Mouse (Mus musculus): ENCODE data around the gene Lrrc25.
A peak's percentile ranks its signal among the peaks of the same experiment; 100 is the strongest.

Gene Lrrc25

DNA sequence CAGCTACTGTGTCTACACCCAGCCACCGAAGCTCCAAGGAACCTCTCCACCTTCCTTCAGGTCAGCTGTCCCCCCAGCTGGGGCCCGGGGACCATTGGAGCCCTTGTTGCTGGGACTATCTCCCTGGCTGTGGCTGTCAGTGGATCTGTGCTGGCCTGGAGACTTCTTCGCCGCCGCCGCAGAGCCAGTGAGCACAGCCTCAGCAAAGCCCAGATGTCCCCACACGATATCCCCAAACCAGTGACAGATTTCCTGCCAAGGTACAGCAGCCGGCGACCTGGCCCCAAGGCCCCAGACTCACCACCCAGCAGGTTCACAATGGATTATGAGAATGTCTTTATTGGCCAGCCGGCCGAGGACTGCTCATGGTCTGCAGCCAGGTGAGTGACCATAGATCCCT, 2.0 kb downstream of the Lrrc25 start:
- no peak for DNase-seq

DNA sequence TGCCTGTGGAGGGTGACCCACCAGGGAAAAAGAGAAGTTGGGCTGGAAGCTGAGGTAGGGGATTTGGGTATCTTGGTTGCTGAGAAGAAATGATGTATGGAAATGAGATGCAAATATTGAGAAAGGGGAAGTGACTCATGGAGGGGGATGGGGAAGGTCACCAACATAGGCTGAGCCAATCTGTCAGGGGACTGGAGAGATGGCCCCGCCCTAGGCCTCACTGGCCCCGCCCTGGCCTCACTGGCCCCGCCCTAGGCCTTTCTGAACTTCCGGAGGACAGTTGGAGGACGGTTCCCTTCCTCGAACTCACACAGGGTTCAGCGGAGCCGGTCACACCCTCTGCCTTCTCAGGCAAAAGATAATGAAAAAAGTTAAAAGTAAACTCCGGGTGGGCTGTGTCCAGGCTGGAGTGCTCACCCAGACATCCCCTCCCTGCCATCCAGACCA, 3.0 kb downstream of the Lrrc25 start:
- no peak for DNase-seq

DNA sequence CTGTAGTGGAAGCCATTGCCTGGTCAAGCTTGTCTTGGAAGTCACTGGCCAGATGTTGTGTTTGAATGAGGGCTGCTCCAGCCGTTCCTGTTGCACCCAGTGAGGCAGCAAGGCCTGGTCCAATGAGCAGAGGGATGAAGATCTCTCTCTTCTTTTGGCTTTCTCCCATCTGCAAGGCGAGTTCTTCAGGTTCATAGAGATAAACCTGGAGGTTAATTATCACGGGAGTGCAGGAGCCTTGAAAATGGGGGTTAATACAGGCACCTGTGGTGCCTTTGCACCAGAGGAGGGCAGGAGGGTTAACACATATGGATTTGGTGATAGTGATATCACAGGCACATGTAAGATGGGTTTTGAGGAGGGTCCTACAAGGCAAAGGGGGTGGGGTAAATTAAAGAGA, 6.3 kb downstream of the Lrrc25 start:
- no peak for DNase-seq

DNA sequence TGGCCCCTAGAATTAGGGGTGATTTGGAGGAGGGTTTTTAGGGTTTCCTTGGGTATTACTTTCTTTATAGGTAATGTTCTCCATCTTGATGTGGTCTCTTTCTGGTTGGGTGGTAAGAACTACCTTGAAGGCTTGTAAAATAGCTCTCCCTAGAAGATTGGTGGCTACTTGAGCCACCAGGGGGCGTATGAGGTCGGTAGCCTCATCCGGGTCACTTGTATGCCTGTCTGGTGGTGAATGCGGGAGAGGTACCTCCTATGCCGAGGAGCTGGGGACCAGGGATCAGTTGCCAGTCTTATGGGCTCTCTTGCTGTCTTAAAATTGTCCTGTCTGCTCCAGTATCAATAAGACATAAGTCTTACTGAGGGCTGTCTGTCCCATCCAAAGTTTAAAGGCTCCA, 9.1 kb downstream of the Lrrc25 start:
- DNase-seq, result peak; percentile 40

DNA sequence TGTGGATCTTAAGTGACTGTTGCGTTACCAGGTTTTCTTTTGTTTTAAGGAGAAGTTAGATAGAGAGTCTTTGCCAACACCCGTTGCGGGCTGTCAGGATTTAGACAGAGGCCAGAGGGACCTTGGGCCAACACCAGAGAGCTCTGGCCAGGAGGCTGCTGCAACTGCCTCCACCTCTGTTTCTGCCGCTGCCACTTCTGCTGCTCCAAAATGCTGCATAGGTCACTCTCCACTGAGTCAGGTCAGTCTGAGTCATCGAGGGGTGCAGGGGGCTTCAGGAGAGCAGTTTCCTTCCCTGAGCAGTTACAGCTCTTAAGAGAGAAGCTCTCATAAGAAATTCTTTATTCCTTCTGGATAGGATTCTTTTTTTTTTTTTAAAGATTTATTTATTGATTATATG, 11.1 kb downstream of the Lrrc25 start:
- DNase-seq, result no peak

DNA sequence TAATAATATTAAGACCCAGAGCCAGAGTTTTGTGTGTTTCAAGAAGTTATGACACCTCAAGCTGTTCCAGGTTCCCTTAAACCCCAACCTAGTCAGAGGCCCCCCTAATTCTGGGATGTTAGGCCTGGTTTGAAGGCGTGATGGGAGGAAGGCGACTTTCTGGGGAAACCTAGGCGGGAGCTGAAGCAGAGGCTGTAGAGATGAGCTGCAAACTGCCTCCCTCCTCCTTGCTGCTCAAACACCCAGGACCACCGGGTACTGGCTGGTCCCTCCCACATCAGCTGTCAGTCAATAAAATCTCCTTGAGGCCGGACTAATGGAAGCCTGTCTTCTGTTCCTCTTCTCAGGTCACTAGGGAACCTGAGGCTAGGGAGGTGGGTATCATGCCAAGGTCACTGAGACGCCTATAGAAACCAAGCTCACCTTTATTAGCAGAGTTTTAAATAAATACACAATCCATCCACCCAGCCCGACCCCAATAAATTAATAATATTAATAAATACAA, 13.1 kb downstream of the Lrrc25 start:
- DNase-seq, result no peak

DNA sequence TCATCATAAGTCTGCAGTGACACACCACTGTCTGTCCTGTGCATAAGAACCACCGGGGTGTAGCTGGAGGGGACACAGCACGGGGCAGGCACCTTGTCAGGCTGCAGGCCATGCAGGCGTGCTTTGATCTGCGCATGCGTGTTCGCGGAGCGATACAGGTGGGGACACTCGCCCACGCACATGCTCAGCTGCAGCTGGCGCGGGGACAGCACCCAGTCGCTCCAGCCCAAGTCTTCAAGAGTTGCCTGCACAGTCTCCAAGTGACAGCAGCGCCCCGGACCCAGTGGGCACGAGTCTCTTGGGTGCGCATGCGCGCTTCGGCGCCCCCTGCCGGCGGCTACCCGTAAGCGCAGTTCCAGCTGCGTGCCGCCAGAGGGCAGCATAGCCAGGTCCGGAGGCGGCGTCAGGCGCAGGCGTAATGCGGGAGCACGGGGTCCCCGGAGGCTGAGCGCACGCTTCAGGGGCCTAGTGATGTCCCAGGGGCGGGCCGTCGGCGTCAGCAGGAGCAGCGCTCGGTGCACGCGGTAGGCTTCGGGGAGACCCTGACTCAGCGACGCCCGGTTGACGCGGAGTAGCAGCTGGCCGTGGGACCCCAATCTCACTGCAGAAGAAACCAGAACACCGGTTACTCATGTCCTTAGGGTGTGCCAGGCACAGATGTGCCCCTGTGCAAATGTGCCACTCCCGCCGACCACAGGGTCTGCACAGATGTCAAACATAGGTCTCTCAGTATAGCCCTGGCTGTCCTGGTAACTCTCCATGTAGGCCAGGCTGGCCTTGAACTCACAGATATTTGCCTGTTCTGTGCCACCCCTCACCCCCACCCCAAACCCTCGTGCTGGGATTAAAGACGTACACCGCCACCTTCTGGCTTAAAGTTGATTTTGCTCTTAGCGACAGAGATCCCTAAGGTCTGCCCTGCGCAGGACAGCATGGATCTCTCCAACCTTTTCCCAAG, 13.9 kb downstream of the Lrrc25 start:
- DNase-seq, result peak; percentile 82

DNA sequence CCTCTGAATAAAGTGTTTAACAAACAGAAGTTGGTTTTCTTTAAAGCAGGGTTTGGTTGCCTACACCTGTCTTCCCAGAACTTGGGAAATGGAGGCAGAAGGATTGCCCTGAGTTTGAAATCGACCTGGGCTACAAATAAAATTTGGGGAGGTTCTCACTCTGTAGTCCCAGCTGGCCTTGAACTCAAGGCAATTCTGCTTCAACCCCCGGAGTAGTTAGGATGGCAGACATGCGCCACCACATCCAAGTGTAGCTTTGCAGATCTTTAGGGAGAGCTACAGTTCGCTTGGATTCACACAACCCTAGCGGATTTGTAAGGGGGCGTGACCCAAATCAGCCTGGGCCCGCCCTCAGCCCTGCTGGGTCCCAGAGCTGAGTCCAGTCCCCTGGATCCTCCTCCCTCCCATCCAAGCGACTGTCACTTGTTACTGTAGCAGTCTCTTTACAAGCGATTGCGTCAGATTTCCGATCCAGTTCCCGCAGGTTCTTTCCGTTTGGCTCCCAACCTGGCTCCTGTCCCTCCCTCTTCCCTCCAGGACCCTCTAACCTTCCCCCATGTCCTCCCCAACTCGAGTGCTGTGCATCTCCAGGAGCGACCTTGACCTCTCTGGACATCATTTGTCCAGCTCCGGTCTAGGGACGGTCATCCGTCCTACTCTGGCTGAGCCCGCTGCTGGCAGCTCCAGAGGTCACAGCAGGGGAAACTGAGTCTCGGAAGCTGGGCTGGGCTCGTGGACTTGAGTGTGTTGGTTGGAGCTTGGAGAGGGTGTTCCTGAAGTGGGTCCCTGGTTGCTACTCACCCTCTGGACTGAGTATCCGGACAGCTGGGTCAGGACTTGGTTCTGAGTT, 14.8 kb downstream of the Lrrc25 start:
- DNase-seq, result no peak

DNA sequence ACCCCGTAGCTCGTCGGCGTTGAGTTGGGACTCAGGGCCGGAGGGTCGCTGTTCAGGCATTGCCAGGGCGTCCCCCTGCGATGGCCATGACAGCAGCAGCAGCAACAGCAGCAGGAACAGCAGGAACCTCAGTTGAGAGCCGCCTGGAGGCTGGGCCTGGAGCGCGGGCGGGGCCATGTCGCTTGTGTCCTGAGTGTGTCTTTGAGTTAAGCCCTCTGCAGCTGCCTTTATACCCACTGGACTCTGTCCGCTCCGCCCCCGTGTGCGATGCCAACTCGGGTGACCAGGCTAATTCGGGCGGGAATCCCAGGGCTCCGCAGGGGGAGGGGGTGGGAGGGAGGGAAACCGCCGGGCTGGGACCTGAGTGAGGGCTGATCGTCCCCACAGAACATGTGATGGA, 15.5 kb downstream of the Lrrc25 start:
- no peak for DNase-seq

DNA sequence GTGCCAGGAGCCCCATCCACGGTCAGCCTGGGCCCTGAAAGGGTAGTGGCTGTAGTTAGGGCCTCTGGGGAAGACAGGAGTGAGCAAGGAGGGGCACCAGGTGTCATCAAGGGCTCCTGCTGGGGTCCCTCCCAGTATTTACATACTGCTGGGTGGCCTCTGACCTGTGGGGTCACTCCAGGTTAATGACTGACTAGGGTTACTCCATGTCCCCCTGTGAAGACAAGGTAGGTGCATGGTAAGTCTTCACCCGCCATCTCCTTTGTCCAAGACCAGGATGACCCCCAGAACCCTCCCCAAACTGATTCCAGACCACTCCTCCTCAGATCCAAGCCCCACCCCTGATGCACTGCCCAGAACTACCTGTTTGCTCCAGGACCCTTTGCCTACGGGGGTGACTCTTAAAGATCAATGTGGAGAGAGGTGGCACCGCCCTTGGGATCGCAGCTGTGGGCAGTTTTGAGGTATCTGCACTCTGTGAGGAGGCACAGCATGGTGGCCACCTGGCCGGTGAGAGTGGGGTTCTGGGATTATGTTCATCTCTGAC, 16.5 kb downstream of the Lrrc25 start, which contains the start of gene Gdf15:
Gene Gdf15 (minus strand): TSS at position 111 of the 547 bp plus-strand sequence.
- DNase-seq, result no peak

DNA sequence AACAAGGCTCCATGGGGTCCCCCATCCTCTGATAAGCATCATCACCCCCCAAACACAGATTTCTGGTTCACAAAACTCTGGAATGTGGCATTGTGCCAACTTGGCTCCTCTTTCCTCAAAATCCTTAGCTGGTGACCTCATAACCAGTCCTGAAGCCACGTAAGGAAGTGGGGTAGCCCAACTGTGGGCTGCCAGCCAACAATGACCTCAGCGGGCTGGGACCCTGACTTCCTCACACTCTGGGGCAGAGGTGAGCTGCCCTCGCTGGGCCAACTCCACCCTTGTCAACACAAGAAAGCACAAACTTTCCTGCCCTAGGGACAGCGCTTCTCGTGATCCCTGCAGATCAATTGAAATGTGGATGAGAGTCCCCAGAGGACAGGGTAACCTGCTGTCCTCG, 18.1 kb downstream of the Lrrc25 start:
- no peak for DNase-seq

DNA sequence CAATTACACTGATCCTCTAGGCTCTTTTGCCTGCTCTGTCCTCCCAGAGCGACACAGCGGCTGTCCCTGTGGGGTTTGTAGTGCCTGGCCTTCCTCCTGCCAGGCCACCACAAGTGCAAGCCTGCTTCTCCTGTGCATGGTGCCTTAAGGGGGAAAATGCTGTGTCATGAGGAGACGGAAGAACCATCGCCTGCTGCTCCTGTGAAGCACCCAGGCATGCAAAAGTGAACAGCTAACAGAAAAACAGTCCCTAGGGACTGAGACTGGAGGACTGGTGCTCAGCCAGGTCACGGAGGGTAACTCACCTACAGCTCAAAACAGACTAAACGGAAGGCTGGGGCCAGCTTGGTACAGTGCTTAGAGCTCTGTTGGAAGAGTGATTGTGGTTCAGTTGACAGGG, 19.6 kb downstream of the Lrrc25 start:
- no peak for DNase-seq

DNA sequence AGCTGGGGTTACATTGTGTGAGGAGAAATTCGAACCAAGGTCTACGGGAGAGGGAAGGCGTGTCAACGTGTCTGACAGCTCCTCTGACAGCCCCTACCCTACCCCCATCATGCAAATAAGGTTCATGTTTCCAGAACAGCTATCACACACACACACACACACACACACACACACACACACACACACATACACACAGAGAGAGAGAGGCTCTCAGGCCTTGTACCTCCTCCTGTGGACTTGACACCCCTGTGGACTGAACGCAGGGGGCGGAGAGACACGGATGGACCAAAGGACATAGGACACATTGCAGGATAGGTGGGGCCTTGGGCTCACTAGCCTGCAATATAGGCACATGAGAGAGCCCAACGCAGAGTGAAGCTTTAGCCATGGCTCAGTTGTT, 20.9 kb downstream of the Lrrc25 start:
- DNase-seq, result no peak

DNA sequence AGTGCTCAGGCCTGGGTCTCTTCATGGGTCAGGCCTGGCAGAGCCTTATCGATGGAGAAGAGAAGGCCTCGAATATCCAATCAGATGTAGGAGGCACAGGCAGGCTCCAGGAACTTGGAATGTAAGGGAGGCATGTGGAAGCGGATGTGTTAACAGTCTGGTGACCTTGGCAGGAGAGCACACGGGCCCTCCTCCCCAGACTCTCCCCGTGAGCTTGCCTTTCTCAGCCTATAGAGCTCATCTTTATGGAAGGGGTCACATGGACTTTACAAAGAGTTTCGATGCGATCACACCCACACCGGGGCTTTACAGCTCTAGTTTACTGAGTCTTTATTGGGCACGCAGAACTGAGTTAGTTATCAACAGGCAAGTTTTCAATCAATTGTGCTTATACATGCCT, 22.8 kb downstream of the Lrrc25 start:
- no peak for DNase-seq

DNA sequence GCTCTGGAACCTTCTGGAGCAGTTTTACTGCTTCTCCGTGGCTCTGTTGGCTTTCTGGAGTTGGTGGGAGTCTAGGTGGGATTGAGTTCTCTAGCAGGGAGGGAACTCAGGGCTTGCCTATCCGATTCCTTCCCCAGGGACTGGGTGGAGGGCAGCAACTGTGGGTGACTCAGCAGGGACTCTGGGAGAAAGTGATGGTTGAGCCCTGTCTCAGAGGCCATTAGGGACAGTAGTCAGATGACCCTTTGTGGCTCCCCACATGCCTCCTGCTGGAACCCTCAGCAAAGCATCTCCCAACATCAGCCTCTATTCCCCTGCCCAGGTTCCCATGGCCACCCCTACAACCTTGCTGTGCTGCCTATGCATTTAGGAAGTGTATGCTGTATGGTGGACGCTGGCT, 27.1 kb downstream of the Lrrc25 start:
- DNase-seq, result no peak

DNA sequence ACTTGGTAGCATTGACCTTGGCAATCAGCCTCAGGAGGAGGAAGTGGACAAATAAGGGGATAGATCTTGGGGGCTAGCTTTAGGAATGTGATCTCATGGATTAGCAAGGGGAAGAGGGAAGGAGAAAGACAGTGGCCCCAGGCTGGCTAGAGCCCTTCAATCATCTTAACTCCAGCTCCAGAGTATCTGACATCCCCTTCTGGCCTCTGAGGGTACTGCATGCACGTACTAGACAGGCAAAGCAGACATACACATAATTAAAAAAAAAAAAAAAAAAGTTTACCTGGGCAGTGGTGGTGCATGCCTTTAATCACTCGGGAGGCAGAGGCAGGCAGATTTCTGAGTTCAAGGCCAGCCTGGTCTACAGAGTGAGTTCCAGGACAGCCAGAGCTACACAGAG, 28.1 kb downstream of the Lrrc25 start:
- DNase-seq, result no peak

DNA sequence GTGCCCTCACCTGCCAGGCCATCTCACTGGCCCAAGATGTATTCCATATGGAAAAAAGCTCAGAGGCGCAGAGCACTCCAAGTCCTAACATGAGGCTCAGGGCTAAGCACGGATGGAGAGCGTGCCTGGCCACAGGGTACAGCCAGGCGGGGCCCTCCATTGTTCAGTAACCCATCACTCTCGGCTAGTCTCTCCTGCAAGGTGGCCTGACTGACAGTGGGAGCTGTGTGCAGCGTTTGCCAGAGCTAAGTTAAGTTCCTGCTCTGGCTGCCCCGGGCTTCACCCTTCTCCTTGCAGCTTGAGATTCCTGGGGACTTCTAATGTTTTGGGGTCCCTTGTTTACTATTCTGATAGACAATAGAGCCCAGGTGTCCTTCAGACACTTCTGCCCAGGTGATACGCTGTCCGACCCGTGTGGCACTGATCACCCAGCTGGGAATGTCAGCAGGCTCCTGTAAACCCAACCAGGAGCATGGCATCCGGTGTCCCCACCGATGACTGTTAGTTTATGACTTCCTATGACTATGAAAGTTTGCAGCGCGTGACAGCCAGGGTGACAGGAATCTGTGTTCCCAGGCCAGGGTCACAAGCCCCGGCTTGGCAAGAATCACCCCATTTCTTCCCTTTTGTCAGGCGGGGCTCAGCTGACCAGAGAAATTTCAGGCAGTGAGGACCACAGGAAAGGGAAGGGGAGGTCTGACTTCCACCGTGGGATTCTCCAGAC, 29.7 kb downstream of the Lrrc25 start:
- DNase-seq, result no peak

DNA sequence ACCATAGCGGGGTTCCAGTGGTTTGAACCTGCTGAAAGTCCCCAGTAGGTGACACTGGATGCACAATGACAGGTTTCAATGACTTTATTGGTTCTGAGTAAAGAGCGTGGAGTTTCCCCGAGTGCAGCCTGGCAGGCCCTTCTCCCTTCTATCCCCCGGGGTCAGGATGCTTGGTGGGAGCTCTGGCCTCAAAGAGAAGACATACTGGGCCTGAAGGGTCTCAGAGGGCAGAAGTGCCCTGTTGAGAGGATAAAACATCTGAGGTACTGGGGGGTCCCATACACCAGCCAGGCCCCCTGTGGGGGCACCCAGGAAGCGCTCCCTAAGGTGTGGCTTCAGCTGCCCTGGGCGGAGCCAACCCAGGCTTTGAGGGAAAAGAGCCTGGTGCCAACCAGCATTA, 30.4 kb downstream of the Lrrc25 start:
- no peak for DNase-seq

DNA sequence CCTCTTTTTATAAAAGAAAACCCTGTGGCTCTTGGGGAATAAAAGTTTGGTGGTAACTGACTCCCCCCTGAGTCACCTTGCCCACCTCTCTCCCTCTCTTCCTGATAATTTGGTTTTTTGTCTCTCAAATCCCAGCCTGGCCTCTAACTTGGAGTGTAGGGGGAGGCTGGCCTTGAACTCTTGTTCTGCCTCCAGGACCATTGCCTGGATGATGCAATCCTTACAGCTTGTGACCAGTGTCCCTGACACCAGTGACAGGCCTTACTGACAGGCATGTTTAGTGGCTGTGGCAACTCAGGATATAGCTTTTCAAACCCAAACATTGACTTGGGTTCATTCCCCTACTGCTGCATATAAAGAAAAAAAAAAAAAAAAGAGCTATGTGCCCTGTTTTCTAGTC, 30.8 kb downstream of the Lrrc25 start:
- DNase-seq, result no peak

DNA sequence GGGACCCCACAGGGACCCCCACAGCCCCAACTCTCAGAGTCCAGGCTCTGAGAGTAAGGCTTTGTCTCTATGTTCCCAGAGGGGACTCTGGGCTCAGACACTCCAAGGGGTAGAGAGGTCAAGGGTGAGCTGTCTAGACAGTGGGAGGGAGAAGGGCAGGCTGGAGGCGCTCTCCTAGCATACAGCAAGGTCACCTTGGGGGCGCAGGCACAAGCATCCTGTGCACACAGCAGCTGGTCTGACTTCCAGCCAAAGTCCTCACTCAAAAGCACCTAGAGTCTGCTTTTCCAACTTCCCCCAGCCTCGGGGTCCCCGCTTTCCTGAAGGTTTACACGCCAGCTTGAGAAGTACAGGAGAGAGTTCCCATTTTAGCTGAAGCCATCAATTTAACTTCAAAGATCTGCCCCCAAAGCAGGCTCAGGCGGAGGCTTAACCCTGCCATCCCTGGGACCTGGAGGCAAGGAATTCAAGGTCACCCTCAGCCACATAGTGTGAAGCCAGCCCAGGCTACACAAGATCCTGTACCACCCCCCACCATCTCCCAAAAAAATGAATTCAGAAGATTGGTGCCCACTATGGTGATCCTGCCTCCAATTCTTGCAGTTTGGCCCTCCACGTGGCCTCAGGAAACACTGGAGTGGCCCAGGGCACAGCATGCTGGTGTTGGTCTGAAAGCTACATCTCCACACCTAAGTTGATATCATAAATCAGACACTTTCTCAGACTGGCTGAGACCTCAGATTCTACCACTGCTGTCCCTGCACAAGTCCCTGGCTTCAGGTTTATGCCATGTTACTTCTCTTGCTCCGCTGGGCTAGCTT, 31.6 kb downstream of the Lrrc25 start:
- no peak for DNase-seq

DNA sequence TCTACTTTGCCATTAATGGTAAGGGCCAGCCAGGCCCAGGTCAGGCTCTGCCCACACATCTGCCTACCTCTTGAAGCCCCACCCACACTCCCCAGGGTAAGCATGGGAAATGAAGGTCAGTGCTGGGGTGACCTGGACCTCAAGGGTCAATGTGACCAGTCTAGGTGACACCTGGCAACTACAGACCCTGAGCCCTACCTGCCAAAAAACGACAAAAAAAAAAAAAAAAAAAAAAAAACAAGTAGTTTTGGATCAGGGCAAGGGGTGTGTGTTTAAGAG, 32.1 kb downstream of the Lrrc25 start:
- no peak for DNase-seq

DNA sequence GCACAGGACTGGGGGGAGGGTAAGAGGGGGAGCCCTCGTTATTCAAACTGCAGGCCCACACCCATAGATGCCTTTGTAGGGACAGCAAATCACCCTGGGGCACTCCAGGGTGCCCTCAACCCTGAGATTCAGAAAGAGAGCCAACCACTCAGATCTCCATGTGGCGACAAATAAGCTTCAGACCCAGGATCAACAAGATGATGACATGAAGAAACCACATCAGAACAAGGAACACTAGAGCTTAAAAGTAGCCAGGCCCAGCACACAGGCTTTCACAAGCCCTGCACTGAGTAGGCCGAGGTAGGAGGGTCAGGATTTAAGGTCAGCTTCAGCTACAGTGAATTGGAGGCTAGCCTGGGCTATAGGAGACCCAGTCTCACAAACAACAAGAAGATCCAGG, 33.0 kb downstream of the Lrrc25 start:
- no peak for DNase-seq
